Mouse (Mus musculus) CD4-positive naive resting alpha-beta T cell, adult 57 days (primary cell): Measurements from ENCODE around the gene Zfp316. TPM values are rescaled to one million over a fixed set of nuclear protein-coding genes. Genes with fewer than 3 reads are reported as not detected.

Experiments
- total RNA-seq: library from RNA; stranded (reverse); gene quantifications from one replicate; pipeline ENCODE4 v1.2.4, GENCODE M21; 2023

The Zfp316 gene
- 1.4 TPM for total RNA-seq

GRCm38 (mm10) chr5:143269363-143270150, at the start of gene Zfp316:
Gene Zfp316 (minus strand): TSS chr5:143270022.

GRCm38 (mm10) chr5:143314730-143315513, 45.1 kb upstream of the Zfp316 start, which contains the start of gene E130309D02Rik:
Gene E130309D02Rik (minus strand): TSS chr5:143315360.

GRCm38 (mm10) chr5:143293404-143293803, 23.6 kb upstream of the Zfp316 start, which contains the start of gene Zfp853:
Gene Zfp853 (minus strand): TSS chr5:143293623.

GRCm38 (mm10) chr5:143235028-143235693, 34.7 kb downstream of the Zfp316 start, which contains the start of gene Zfp12:
Gene Zfp12 (plus strand): TSS chr5:143235163.

GRCm38 (mm10) chr5:143226790-143227189, 43.0 kb downstream of the Zfp316 start, which contains the start of gene Spdye4a:
Gene Spdye4a (minus strand): TSS chr5:143226890.

Other genes with a start within 250 kb of the Zfp316 start
- gene Rnf216, start 157.0 kb downstream of the Zfp316 start, total RNA-seq = 11.9 TPM
- gene Olfr718-ps1, start 122.4 kb downstream of the Zfp316 start, total RNA-seq = 0.12 TPM
- 12.6 TPM for gene Rbak, start 89.2 kb downstream of the Zfp316 start, total RNA-seq
- gene Spdye4b, start 89.0 kb downstream of the Zfp316 start, total RNA-seq = not detected
- not detected for gene Spdye4a, start 43.1 kb downstream of the Zfp316 start, total RNA-seq
- gene Zfp12, start 34.9 kb downstream of the Zfp316 start, total RNA-seq = 41.9 TPM
- gene Zfp853, start 23.6 kb upstream of the Zfp316 start, total RNA-seq = 0.86 TPM
- gene E130309D02Rik, start 45.3 kb upstream of the Zfp316 start, total RNA-seq = 38.4 TPM
- 56.6 TPM for gene Zdhhc4, start 59.2 kb upstream of the Zfp316 start, total RNA-seq
- gene Grid2ip, start 87.3 kb upstream of the Zfp316 start, total RNA-seq = not detected
- 26.5 TPM for gene Kdelr2, start 133.8 kb upstream of the Zfp316 start, total RNA-seq
- gene Daglb, start 194.6 kb upstream of the Zfp316 start, total RNA-seq = 6.3 TPM